Mouse (Mus musculus) neutrophil, adult 5-6 weeks (primary cell): ENCODE results near the gene Rassf4. TPM values are rescaled to one million over a fixed set of nuclear protein-coding genes. Genes with fewer than 3 reads are reported as not detected.
A peak's percentile ranks its signal among the peaks of the same experiment; 100 is the strongest.

Source experiments
- ATAC-seq: fragments of 151-379, 151-347 bp; 2 replicates; pipeline ENCODE4 v1.8.0; 2017; ENCODE audit warnings: mild to moderate bottlenecking, moderate TSS enrichment; ENCODE audit not compliant: insufficient number of reproducible peaks, poor library complexity, low FRiP score, severe bottlenecking; ENCODE audit errors: extremely low read depth
- total RNA-seq: library from RNA; stranded (forward); fragments of 200-1000 nt; gene quantifications from 2 replicates; pipeline ENCODE4 v1.2.3, GENCODE M21; 2017

Gene Rassf4
- 32.2 and 39.9 TPM in 2 replicates for total RNA-seq

DNA sequence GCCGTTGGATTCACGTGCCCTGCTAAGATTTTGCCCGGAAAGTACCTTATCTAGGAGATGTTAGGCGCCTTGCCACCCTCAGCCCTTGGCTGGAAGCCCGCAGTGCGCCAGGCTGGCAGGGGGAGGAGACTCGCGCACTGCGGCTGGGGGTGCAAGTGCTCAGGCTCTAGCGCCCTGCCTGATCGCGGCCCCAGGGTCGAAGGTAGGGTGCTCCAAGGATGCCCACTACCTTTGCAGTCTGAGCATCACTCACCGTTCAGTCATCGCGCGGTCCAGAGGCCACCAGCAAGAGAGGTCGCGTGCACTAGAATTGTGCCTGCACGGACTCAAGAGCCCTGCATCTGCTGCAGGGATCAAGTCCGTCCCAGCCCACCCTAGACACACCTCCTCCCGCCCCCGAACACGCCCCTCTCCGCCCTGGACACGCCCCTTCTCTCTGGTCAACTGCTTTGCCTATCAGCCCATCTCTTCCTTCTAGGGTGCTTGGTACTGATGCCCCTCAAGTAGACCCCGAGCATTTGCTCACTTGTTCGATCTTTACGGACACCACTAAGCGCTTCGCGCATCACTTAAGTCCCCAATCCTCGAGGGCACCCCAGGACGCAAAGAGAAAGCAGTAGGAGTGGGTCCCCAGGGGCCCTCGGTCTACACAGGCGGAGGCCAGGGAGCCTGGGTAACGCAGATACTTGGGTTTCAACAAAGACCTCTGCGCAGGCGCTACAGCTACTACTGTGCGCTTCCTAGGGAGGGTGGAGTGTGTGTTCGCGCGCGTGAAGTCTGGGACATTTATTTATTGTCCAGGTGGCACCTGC is at the start of gene Rassf4:
Gene Rassf4 (minus strand): TSS at position 482 of the 812 bp plus-strand sequence.
- peak; percentile 82 for ATAC-seq

DNA sequence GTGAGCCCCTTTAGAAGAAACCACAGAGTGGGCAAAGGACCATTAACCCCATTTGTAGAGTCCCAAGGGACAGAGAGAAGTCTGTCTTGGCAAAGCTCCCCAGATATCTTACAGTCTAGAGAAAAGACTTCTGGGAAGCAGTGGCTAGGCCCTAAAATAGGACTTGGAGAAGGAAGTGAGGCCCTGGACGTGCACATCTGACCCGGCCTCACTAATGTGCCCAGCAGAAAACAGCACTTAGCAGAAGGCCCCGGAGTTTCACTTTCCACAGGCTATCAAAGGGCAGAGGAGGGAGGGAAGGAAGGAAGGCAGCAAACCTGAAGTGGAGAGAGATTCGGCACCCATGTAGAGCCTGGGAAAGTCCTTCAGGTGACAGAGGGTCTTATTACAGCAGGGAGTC is 45.2 kb upstream of the Rassf4 start:
- no peak for ATAC-seq

DNA sequence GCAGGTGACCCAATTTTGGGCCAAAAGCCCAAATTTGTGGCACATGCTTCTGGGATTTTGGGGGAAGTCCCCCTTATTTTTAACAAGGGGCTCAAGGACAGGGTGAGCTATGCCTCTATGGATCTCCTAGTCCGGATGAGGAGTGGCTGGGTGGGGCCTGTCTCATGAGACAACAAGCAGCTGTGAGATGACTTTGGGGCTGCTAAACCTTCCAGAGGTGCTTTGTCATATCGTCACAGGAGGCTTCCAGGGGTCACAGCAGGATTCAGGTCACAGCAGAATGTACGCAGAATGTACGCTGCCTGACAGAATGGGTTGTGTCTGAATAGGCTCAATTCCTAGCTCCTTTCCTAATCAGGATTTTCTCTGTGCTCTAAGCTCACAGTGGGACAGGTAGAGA is 44.6 kb upstream of the Rassf4 start:
- ATAC-seq, result no peak

DNA sequence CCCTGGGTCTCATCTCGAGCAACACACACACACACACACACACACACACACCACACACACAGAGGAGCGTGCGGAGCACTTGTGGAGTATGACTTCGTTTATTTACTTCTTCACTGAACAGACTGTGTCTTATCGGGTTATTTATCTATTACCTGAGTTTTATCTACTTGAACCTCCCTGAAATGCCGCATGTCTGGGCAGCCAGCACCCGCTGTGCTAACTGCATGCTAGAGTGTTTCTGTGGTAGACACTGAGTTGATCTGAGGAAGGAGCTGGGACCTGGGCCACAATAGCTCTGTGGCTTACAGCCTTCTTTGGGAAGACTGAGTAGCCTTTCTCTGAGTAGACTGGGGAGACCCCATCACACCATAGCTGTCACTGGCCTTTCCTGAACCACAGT is 44.1 kb upstream of the Rassf4 start:
- ATAC-seq, result no peak

DNA sequence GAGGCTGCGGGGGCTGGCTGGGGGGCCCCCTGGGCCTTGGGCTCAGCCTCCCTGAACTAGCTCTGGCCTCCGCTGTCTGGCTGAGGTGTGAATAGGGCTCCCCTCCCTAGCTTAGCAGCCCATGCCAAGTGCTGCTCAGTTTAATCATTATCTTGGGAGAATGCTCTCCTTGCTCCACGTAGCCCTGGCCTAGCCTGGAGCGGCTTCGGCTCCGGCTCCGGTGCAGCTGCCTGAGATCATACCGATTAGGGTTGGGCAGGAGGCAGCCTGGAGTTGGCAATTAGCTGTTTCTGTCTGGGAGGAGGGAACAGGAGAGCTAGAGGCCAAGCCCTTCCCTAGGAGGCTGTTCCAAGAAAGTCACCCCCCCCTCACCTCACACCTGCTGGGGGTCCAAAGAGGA is 42.9 kb upstream of the Rassf4 start, which contains the start of gene Tmem72:
Gene Tmem72 (minus strand): TSS at position 248 of the 400 bp plus-strand sequence.
- ATAC-seq, result no peak

DNA sequence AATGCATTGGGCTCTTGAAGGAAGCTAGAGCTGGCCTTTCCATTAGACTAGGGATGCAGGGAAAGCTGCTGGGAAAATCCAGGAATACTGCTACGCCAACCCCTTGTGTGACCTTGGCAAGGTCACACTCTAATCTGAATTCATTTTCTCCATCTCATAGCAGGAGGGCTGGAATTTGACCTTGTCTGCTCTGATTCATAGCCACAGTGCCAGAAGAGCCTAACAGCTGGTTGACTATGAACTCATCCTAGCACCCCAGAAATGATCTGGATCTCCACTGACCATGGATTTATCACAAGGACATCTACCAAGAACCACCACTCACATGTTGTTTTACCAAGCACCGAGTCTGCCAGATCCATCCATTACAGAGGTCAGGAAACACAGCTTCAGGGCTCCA is 41.4 kb upstream of the Rassf4 start:
- no peak for ATAC-seq

DNA sequence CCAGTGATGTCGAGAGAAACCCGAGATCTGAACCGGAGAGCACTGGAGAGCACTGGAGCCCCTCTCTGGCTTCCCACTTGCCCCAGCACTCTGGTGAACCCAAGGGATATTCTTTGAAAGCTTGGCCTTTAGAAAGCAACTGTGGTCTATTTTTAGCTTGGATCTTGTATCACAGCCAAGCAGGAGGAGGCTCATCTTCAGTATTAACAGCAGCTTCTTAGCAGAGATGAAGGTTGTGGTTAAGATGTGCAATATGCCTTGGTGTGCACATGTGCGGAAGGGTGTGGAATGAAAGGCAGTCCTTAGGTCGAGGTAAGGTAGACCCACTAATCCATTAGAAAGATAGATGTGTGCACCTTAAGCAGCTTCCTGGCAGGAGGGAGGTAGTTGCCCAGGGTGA is 40.8 kb upstream of the Rassf4 start:
- no peak for ATAC-seq

DNA sequence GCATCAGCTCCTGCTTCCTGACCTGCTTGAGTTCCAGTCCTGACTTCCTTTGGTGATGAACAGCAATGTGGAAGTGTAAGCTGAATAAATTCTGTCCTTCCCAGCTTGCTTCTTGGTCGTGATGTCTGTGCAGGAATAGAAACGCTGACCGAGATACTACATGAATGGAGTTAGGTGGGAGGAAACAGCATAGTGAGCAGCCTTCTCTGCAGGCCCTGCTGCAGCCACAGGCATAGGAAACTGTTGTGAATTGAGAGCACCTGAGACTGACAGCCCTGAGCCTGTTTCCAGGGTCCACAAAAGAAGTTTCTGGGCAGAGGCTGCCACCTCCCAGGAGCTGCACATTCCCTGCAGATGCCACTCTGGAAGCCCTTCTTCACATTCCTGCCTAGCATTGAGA is 40.2 kb upstream of the Rassf4 start:
- ATAC-seq, result no peak

DNA sequence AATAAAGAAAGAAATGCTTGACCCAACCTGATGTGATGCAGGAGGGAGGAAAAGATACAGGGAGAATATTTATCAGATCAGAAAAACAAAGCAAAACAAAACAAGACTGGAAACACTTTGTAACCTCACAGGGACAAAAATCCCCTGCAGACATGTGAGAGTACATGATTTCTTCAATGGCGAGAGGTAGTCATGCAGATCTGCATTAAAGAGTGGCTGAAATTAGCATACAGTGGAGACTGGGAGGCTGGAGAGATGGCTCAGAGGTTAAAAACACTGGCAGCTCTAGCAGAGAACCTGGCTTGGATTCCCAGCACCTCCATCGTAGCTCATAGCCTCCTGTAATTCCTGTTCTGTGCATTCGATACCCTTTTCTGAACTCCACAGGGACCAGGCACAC is 38.8 kb upstream of the Rassf4 start:
- no peak for ATAC-seq

DNA sequence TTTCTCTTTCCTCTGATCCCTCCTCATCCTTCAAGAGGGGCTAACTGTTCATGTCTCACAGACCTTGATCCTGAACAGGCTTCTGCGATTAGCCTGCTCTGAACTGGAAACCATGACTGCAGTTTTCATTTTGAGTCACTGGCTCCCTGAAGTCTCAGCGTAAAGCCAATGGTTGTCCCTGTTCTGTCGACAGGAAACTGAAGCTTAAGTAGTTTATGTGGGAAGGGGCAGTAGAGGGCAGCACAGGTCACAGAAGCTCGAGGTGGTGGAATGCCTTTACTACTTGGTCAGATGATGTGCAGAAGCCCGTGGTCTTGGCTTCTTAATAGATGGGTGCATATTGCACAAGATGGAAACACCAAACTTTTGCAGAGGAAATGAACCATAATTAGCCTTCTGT is 38.3 kb upstream of the Rassf4 start:
- ATAC-seq, result no peak

DNA sequence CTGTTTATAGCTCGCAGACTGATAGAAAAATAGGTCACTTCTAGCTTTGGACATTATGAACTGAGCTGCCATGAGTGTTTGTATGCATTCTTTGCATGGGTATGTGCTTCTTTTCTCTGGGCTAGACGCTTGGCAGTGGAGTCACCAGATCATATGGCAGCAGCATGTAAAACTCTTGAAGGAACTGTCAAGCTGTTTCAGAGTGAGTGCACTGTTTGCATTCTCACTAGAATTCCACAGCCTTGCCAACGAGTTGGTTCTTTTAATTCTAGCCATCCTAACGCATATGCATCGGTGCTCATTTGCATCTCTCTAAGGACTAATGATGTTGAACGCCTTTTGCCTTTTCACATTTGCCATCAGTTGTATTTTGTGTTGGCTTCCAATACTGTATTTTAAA is 30.6 kb upstream of the Rassf4 start:
- ATAC-seq, result no peak

DNA sequence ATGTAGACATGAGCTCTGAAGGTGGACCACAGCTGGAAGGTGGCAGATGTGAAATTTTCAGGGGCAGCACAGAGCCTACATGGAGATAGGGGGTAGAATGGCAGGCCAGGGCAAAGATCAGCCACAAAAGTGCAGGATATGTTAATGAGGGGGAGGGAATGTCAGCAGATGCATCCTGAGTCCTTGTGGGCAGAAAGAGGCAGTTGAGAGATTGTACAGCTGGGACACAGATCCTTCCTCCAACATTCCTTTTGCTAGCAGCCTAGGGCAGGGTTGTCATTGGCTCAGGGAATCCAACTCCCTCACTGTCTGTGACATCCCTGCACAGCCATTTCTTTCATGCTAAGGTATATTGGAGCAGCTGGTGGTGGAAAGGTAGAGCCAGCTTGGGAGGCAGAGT is 27.1 kb upstream of the Rassf4 start:
- ATAC-seq, result no peak

DNA sequence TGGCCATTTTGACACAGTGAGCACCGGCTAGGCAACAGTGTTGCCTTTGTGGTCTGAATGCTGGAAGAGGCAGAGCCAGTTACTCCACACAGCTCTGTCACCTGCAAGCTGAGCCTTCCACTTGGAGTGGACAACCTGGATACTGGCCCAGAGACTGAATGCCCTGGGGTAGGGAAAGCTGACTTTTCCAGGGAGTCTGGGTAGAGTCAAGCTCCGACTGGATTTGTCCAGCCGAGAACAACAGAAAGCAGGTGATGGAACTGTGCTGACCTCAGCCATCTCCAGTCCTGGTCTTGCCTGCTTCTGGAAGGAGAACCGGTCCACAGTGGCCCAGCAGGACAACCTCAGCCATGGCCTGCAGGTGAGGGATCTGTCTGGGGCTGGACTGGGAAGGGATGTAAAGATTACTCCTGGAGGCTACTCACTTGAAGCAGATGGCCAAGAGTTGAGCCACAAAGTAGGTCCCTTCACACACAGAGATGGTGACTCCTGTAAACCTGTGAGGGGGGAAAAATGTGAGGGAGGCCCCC is 24.2 kb upstream of the Rassf4 start:
- no peak for ATAC-seq

DNA sequence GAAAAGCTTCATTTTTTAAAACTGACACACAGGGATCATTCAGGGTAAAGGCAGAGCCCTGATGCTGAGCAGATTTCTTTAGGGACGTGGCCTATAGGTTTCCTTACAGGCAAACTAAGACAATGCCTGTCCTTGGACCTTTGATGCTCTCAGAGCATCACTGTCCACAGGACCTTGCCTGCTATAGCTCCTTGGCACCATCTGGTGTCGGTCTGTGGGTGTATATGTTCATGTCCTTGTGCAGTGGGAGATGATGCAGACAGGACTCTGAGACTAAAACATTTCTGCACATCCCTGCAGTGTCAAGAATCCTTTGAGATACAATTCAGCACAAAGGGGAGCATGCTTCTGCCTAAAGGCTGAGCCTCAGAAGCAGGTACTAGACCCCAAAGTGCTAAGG is 23.7 kb upstream of the Rassf4 start:
- peak; percentile 43; the same call in 1 of the 2 replicates for ATAC-seq

DNA sequence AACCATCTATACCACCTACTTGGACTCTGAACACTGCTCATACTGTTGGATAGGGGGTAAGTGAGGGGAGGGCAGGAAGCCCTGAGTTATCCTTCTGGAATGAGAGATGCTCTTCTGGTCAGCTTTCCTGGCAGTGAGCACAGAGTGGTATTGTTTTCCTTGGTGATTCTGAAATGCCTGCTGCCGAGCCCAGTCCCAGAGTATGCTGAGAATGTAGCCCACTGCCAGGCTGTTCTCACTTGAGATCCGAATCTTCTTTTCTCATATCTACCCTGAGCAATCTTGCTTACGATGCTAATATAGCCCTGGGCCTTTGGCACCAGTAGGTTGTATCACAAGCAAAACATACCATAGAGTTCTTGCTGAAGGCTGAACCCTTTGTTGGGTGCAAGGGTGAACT is 20.6 kb upstream of the Rassf4 start:
- ATAC-seq, result no peak

DNA sequence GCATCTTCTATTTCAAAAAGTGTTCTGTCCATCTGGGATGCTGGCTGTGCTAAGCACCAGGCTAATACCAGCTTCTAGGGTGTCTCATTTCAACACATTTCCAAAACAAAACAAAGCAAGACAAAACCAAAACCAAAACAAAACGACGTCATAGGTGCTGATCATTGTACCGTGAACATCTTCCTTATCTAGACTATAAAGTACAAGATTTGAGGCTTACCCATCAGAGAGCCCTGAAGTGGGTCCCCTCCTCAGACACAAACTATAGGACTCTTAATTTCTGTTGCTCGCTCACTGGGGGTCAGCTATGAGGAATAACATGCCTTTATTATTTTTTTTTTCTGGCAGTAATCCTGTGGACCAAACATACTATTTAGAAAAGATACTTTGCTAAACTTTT is 19.9 kb upstream of the Rassf4 start:
- peak; percentile 75 for ATAC-seq

DNA sequence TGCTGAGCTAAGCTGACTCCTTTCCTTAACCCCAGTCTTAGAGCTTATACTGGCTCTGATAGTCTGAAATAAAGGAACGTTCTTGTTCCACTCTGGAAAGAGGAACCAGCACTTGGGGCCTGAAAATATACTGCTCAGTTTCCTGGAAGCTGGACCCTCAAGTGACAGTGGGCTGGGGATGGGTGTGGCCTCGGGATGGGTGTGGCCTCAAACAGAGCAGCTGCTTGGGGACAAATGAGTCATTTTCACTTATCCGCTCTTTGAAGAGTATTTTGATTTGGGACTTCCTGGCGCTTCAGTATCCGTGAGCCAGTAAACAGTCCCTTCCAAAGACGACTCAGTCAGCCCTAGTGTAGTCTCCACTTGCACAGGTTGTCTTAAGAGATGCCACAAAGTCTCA is 8.6 kb upstream of the Rassf4 start:
- peak; percentile 49; the same call in 1 of the 2 replicates for ATAC-seq

DNA sequence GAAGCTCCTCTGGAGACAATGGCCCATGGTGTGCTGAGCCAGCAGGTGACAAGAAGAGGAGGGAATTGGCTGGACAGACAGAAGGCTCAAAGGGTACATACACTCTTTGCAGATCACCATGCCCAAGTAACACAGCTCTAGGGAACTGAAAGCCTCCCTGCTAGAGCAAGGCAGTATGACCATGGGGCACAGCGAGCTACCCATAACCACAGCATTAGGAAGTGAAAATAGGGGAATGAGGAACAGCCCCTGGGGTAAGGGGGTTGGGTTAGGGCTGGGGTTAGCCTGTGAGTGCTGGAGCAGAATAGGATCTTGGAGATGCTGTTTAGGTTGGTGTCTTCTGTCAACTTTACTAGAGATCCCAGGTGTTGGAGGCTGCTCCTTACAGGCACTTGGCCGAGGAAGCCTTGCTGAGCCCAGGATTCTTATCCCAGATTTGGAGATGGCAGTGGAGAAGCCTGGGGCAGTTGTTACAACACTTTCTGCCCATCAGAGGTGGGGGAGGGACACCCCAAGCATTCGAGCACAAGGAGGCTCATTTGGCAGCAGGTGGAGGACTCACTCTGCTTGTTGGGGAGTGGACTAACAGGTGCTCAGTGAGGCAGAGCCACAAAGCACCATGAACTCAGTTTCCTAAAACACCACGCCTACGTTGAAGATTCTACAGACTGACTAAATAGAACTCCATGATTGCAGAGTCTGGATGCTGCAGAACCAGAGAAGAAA is 6.0 kb upstream of the Rassf4 start:
- ATAC-seq, result peak; percentile 85

DNA sequence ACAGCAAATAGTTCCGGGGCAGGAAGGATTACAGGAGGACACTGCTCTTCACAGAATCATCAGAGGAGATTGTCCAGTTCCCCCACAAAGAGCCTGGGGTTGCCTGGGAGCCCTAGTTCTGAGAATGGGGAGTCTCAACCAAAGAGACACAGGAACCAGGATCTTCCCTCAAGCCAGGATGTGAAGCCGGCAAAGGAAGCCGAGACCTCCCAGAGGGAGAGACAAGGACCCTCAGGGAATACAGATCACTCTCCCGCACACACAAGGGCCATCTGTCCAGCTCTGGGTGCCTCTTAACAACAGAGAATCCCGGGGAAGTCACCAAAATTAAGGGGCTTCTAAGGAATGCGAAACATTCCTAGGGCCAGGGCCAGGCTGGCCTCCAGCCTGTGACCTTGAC is 3.6 kb upstream of the Rassf4 start:
- ATAC-seq, result no peak

DNA sequence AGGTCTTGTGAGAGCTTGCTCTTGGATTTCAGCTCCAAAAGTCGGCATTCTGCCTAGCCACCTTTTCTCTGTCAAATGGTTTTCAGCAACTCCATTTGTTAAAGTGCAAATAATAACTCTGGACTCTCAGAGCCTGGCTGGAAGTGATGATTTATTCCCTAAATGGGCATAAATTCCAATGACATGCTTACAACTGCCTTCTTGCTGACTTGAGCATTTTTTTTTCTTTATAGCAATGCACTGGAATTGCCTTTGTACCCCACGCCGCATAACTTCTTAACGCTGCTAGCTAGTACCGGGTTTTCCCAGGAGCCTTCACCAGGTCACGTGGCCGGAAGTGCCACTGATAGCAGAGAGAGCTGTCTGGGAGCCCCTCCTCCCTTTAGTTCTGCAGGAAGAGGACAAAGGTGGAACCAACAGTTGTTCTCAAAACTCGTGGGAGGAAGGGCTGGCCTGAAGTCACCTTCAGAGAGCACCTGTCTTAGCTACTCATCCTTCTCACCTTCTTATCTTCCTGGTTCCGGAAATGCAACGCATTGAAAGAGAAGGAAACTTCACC is 2.7 kb upstream of the Rassf4 start:
- no peak for ATAC-seq
